Mouse (Mus musculus) bone marrow, adult 2 months (tissue): Measurements from ENCODE around the gene 4930470P17Rik. TPM values are rescaled to one million over a fixed set of nuclear protein-coding genes. Genes with fewer than 3 reads are reported as not detected.

Source experiments
- H3K27ac ChIP-seq: fragments of 200-500 bp; 2 replicates; pipeline ENCODE4 v1.5.1; 2012; ENCODE audit warnings: low read depth, mild to moderate bottlenecking, control low read depth, inconsistent platforms, low read length; ENCODE audit not compliant: control insufficient read depth, poor library complexity, insufficient read depth
- H3K4me1 ChIP-seq: fragments of 200-500 bp; 2 replicates; pipeline ENCODE4 v1.6.1; 2011; ENCODE audit warnings: low read length; ENCODE audit not compliant: control insufficient read depth, insufficient read depth
- H3K4me3 ChIP-seq: fragments of 200-500 bp; replicated peaks from 2 replicates; pipeline ENCODE3; 2011; ENCODE audit warnings: mild to moderate bottlenecking, low read depth, low read length, control low read depth; ENCODE audit not compliant: control insufficient read depth
- CTCF ChIP-seq: fragments of 200-500 bp; IDR thresholded peaks from 2 replicates; pipeline ENCODE4 v1.5.1; 2011; ENCODE audit warnings: low read length, control low read depth; ENCODE audit not compliant: control insufficient read depth, insufficient read depth
- POLR2A ChIP-seq: fragments of 200-500 bp; IDR thresholded peaks from 2 replicates; pipeline ENCODE4 v1.6.1; 2011; ENCODE audit warnings: low read depth, mild to moderate bottlenecking, control low read depth, low read length, borderline replicate concordance; ENCODE audit not compliant: control insufficient read depth
- WGBS: fragments of 180-500 bp; shearing (Covaris S2); methylation state at CpG from one replicate; pipeline ENCODE4 v1.1.7; 2018; 5-methylcytosine and 5-hydroxymethylcytosine counted together
- polyA plus RNA-seq: library from polyadenylated mRNA; stranded (reverse); fragments of >200 nt; gene quantifications from 2 replicates; pipeline ENCODE4 v1.2.4, GENCODE M21; 2011; ENCODE audit warnings: low replicate concordance; ENCODE audit not compliant: missing spikeins, insufficient read depth, insufficient read length

Gene 4930470P17Rik
- polyA plus RNA-seq, 1 experiment = not detected

- H3K27ac ChIP-seq = no peak overlapping the region
- TF ChIP-seq POLR2A (no peak), CTCF (no peak)
- WGBS = 29% methylated on average over 3 of the region's 3 CpGs
- no peak overlapping the region for H3K4me3 ChIP-seq
- H3K4me1 ChIP-seq = no peaks in the 10 kb centered on the region
These were observed 57.7 kb downstream of the 4930470P17Rik start for GRCm38 (mm10) chr2:170544159-170544558.

DNA sequence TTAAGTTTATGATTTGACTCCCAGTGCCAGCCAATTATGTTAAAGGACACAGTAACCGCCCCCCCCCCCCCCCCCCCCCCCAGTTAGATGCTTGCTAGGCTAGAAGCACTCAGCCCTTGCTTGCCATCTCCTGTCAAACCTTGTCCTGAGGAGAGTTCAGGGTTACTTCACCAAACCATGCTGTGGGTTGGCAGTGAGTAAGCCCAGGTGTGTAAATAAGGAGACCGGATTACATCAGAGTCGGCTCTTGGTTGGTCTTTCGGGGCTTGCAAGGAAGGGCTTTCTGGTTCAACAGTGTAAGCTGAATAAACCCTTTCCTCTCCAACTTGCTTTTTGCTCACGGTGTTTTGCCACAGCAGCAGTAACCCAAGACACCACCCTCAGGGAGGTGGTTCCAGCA lies 58.2 kb downstream of the 4930470P17Rik start:
- H3K4me1 ChIP-seq = no peaks in the 10 kb centered on the region
- no peak for TF ChIP-seq POLR2A
- TF ChIP-seq CTCF = no peak
- H3K4me3 ChIP-seq = no peak overlapping the region
- 72% methylated on average over 5 of the region's 5 CpGs for whole genome bisulfite sequencing
- no peak overlapping the region for H3K27ac ChIP-seq

DNA sequence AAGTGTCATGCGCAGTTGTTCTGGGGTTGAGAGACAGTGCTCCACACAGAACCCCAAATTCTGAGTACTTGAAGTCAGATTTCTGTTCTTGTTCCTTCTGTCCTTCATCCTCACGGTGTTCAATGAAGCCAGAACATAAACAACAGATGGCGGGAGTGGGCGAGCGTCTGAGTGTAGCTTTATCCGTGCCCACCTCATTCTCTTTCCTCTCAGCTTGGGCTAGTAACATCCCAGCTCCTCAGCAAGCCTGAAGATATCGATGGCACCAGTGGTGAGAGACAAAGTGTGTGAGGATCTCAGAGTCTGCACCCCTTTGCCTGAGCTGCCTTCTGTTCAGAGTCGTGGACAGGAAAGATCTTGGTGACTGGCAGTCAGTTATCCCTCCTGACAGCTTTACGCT lies 62.6 kb downstream of the 4930470P17Rik start:
- Histone ChIP-seq H3K4me3 (no peak overlapping the region), H3K27ac (no peak overlapping the region), H3K4me1 (no peaks in the 10 kb centered on the region)
- WGBS = 79% methylated on average over 9 of the region's 9 CpGs
- TF ChIP-seq CTCF = no peak
- TF ChIP-seq POLR2A = no peak

GRCm38 (mm10) chr2:170535841-170536240 lies 66.0 kb downstream of the 4930470P17Rik start:
- H3K4me3 ChIP-seq = no peak overlapping the region
- H3K4me1 ChIP-seq = no peaks in the 10 kb centered on the region
- H3K27ac ChIP-seq = no peak overlapping the region
- TF ChIP-seq POLR2A (no peak), CTCF (no peak)

GRCm38 (mm10) chr2:170534803-170535174 lies 67.0 kb downstream of the 4930470P17Rik start:
- H3K4me1 ChIP-seq = no peaks in the 10 kb centered on the region
- no peak overlapping the region for H3K27ac ChIP-seq
- H3K4me3 ChIP-seq = no peak overlapping the region
- 82% methylated on average over 11 of the region's 11 CpGs for WGBS
- TF ChIP-seq CTCF (no peak), POLR2A (no peak)

GRCm38 (mm10) chr2:170534116-170534802 lies 67.6 kb downstream of the 4930470P17Rik start:
- 6% methylated on average over 12 of the region's 12 CpGs for WGBS
- TF ChIP-seq POLR2A (no peak), CTCF (no peak)
- Histone ChIP-seq H3K27ac (no peak overlapping the region), H3K4me3 (no peak overlapping the region), H3K4me1 (no peaks in the 10 kb centered on the region)

DNA sequence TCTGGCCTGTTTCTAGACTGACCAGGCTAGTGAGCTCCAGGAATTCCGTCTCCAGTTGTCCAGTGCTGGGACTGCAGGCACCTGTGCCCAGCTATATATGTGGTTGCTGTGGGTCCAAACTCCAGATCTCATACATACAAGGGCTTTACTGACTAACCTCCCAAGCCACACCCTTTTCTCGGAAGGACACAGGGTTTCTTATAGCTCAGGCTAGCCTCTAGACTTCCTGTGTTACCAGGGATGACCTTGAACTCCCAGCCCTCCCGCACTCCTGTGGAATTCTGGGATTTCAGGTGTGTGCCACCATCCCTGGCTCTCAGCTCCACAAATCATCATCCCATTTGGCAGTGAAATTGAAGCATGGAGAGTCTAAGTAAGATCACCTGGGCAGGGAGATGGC lies 71.6 kb downstream of the 4930470P17Rik start:
- TF ChIP-seq POLR2A = no peak
- TF ChIP-seq CTCF = no peak

DNA sequence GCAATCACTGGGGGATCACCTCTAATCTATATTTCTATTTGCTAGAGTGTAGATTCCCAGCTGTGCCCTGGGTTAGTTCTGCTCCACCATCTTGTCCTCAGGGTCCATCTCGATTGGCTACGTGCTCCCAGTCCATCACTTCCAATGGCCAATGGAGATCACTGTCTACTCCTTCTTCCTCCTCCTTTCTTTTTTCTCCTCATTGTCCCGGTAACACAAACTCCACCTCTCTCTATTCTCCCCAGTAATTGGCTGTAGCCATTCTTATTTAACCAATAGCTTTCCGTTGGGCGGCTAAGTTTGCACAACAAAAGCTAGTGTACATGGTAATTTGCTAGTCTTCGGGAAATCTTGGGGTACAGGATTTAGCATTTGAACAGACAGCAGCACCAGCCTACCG lies 72.1 kb downstream of the 4930470P17Rik start:
- TF ChIP-seq CTCF (no peak), POLR2A (no peak)
- H3K4me3 ChIP-seq = no peak overlapping the region
- 84% methylated on average over 7 of the region's 7 CpGs for WGBS
- no peak overlapping the region for H3K27ac ChIP-seq
- no peaks in the 10 kb centered on the region for H3K4me1 ChIP-seq

More for the DNA sequence above, 71.6 kb downstream of the 4930470P17Rik start:
- Histone ChIP-seq H3K4me1 (no peaks in the 10 kb centered on the region), H3K4me3 (no peak overlapping the region), H3K27ac (no peak overlapping the region)
- WGBS = 77% methylated on average over 3 of the region's 3 CpGs

Other genes with a start within 250 kb of the 4930470P17Rik start
- 2.4 TPM in 1 of 2 replicates, not detected in the other for gene Bcas1, start 174.2 kb downstream of the 4930470P17Rik start, polyA plus RNA-seq
- 22.9 and 55.7 TPM in 2 replicates for gene Pfdn4, start 105.6 kb downstream of the 4930470P17Rik start, polyA plus RNA-seq
- gene Cyp24a1, start 104.9 kb downstream of the 4930470P17Rik start, polyA plus RNA-seq = not detected in 2 replicates
- gene Dok5, start 129.8 kb upstream of the 4930470P17Rik start, polyA plus RNA-seq = not detected in 2 replicates